Mouse (Mus musculus): ENCODE data around the gene Acsf2. TPM values are rescaled to one million over a fixed set of nuclear protein-coding genes. Genes with fewer than 3 reads are reported as not detected.

Gene Acsf2
- polyA plus RNA-seq, 1 experiment, result 12.9 TPM

GRCm38 (mm10) chr11:94539761-94540160 lies 61.9 kb downstream of the Acsf2 start:
- TF ChIP-seq GATA1 (IDR thresholded peaks at IDR 0.05; ENCODE audit: borderline replicate concordance, low read length) (no peak), FLI1 (IDR thresholded peaks at IDR 0.05; ENCODE audit: low read length) (no peak)
- H3K9me3 ChIP-seq, result peaks cover 2% of the 10 kb centered on the region
- H3K4me3 ChIP-seq (replicated peaks), result no peak overlapping the region
- H3K27me3 ChIP-seq (replicated peaks), result peaks cover 2% of the 10 kb centered on the region
- peaks cover 16% of the 10 kb centered on the region for H3K4me1 ChIP-seq
- peaks cover 55% of the 10 kb centered on the region for H3K36me3 ChIP-seq (replicated peaks; ENCODE audit: low read length)

- H3K4me3 ChIP-seq (replicated peaks), result no peak overlapping the region
- H3K27me3 ChIP-seq (replicated peaks), result peaks cover 11% of the 10 kb centered on the region
- peaks cover 12% of the 10 kb centered on the region for H3K4me1 ChIP-seq
- TF ChIP-seq GATA1 (IDR thresholded peaks at IDR 0.05; ENCODE audit: borderline replicate concordance, low read length) (no peak), FLI1 (IDR thresholded peaks at IDR 0.05; ENCODE audit: low read length) (no peak)
- H3K36me3 ChIP-seq (replicated peaks; ENCODE audit: low read length), result peaks cover 48% of the 10 kb centered on the region
- peaks cover 5% of the 10 kb centered on the region for H3K9me3 ChIP-seq
These were observed 62.9 kb downstream of the Acsf2 start for GRCm38 (mm10) chr11:94538733-94539292.

- Histone ChIP-seq H3K4me3 (replicated peaks) (no peak overlapping the region), H3K36me3 (replicated peaks; ENCODE audit: low read length) (peaks cover 7% of the 10 kb centered on the region), H3K4me1 (peaks cover 16% of the 10 kb centered on the region), H3K27me3 (replicated peaks) (peaks cover 22% of the 10 kb centered on the region), H3K9me3 (peaks cover 5% of the 10 kb centered on the region)
- TF ChIP-seq GATA1 (IDR thresholded peaks at IDR 0.05; ENCODE audit: borderline replicate concordance, low read length), result no peak
- TF ChIP-seq FLI1 (IDR thresholded peaks at IDR 0.05; ENCODE audit: low read length), result no peak
These were observed 68.5 kb downstream of the Acsf2 start for GRCm38 (mm10) chr11:94533171-94533570.

- no peak for TF ChIP-seq FLI1 (IDR thresholded peaks at IDR 0.05; ENCODE audit: low read length)
- TF ChIP-seq GATA1 (IDR thresholded peaks at IDR 0.05; ENCODE audit: borderline replicate concordance, low read length), result no peak
- Histone ChIP-seq H3K9me3 (no peaks in the 10 kb centered on the region), H3K4me1 (peaks cover 16% of the 10 kb centered on the region; the same call in 1 of the 2 replicates), H3K4me3 (replicated peaks) (no peak overlapping the region), H3K36me3 (replicated peaks; ENCODE audit: low read length) (no peaks in the 10 kb centered on the region), H3K27me3 (replicated peaks) (peaks cover 34% of the 10 kb centered on the region)
These were observed 72.8 kb downstream of the Acsf2 start for GRCm38 (mm10) chr11:94528879-94529278.

GRCm38 (mm10) chr11:94526171-94526879 lies 75.3 kb downstream of the Acsf2 start:
- no peaks in the 10 kb centered on the region for H3K36me3 ChIP-seq (replicated peaks; ENCODE audit: low read length)
- no peaks in the 10 kb centered on the region for H3K9me3 ChIP-seq
- H3K4me3 ChIP-seq (replicated peaks), result no peak overlapping the region
- H3K27me3 ChIP-seq (replicated peaks), result peaks cover 49% of the 10 kb centered on the region
- no peak for TF ChIP-seq GATA1 (IDR thresholded peaks at IDR 0.05; ENCODE audit: borderline replicate concordance, low read length)
- H3K4me1 ChIP-seq, result peaks cover 20% of the 10 kb centered on the region

GRCm38 (mm10) chr11:94521219-94521843 lies 80.3 kb downstream of the Acsf2 start, which contains the start of gene Mycbpap:
Mycbpap (minus strand) TSS chr11:94521742.
- H3K9me3 ChIP-seq, result no peaks in the 10 kb centered on the region
- no peaks in the 10 kb centered on the region for H3K36me3 ChIP-seq (replicated peaks; ENCODE audit: low read length)
- peaks cover 14% of the 10 kb centered on the region for H3K4me1 ChIP-seq
- peaks cover 66% of the 10 kb centered on the region for H3K27me3 ChIP-seq (replicated peaks)
- peak within 1 kb of the TSS; percentile 91 for H3K4me3 ChIP-seq (replicated peaks)
- TF ChIP-seq FLI1 (IDR thresholded peaks at IDR 0.05; ENCODE audit: low read length) (no peak), GATA1 (IDR thresholded peaks at IDR 0.05; ENCODE audit: borderline replicate concordance, low read length) (no peak)

- Histone ChIP-seq H3K4me1 (no peaks in the 10 kb centered on the region), H3K9me3 (peaks cover 36% of the 10 kb centered on the region), H3K36me3 (replicated peaks; ENCODE audit: low read length) (no peaks in the 10 kb centered on the region), H3K27me3 (replicated peaks) (peaks cover 70% of the 10 kb centered on the region), H3K4me3 (replicated peaks) (no peak overlapping the region)
- TF ChIP-seq GATA1 (IDR thresholded peaks at IDR 0.05; ENCODE audit: borderline replicate concordance, low read length), result no peak
- no peak for TF ChIP-seq FLI1 (IDR thresholded peaks at IDR 0.05; ENCODE audit: low read length)
These were observed 88.2 kb downstream of the Acsf2 start for GRCm38 (mm10) chr11:94513452-94513851.

- H3K4me3 ChIP-seq (replicated peaks), result no peak overlapping the region
- H3K9me3 ChIP-seq, result peaks cover 36% of the 10 kb centered on the region
- no peak for TF ChIP-seq GATA1 (IDR thresholded peaks at IDR 0.05; ENCODE audit: borderline replicate concordance, low read length)
- H3K4me1 ChIP-seq, result no peaks in the 10 kb centered on the region
- H3K36me3 ChIP-seq (replicated peaks; ENCODE audit: low read length), result no peaks in the 10 kb centered on the region
- H3K27me3 ChIP-seq (replicated peaks), result peaks cover 82% of the 10 kb centered on the region
These were observed 92.7 kb downstream of the Acsf2 start for GRCm38 (mm10) chr11:94508976-94509375.

Other genes with a start within 250 kb of the Acsf2 start
- gene Abcc3, start 208.9 kb downstream of the Acsf2 start, polyA plus RNA-seq (2012; ENCODE audit: insufficient read depth, low replicate concordance), result 6.3 TPM in 1 of 2 replicates, not detected in the other
- not detected in 2 replicates for gene Cacna1g, start 127.7 kb downstream of the Acsf2 start, polyA plus RNA-seq (2012; ENCODE audit: insufficient read depth, low replicate concordance)
- gene Spata20, start 115.7 kb downstream of the Acsf2 start, polyA plus RNA-seq (2012; ENCODE audit: insufficient read depth, low replicate concordance), result not detected in 2 replicates
- gene Epn3, start 101.9 kb downstream of the Acsf2 start, polyA plus RNA-seq (2012; ENCODE audit: insufficient read depth, low replicate concordance), result not detected in 2 replicates
- gene Mycbpap, start 80.1 kb downstream of the Acsf2 start, polyA plus RNA-seq (2012; ENCODE audit: insufficient read depth, low replicate concordance), result not detected in 2 replicates
- 0.92 and 2.2 TPM in 2 replicates for gene Rsad1, start 52.6 kb downstream of the Acsf2 start, polyA plus RNA-seq (2012; ENCODE audit: insufficient read depth, low replicate concordance)
- 0.45 TPM in 1 of 2 replicates, not detected in the other for gene Chad, start 36.8 kb downstream of the Acsf2 start, polyA plus RNA-seq (2012; ENCODE audit: insufficient read depth, low replicate concordance)
- gene Lrrc59, start 27.9 kb upstream of the Acsf2 start, polyA plus RNA-seq (2012; ENCODE audit: insufficient read depth, low replicate concordance), result 85.5 and 96.0 TPM in 2 replicates
- gene Mrpl27, start 51.9 kb upstream of the Acsf2 start, polyA plus RNA-seq (2012; ENCODE audit: insufficient read depth, low replicate concordance), result 5.8 and 93.0 TPM in 2 replicates
- gene Eme1, start 52.1 kb upstream of the Acsf2 start, polyA plus RNA-seq (2012; ENCODE audit: insufficient read depth, low replicate concordance), result 6.0 and 9.3 TPM in 2 replicates
- gene Xylt2, start 75.6 kb upstream of the Acsf2 start, polyA plus RNA-seq (2012; ENCODE audit: insufficient read depth, low replicate concordance), result 5.2 and 18.2 TPM in 2 replicates
- gene Gm11541, start 102.6 kb upstream of the Acsf2 start, polyA plus RNA-seq (2012; ENCODE audit: insufficient read depth, low replicate concordance), result not detected in 2 replicates
- gene Cdc34b, start 139.9 kb upstream of the Acsf2 start, polyA plus RNA-seq (2012; ENCODE audit: insufficient read depth, low replicate concordance), result not detected in 2 replicates
- gene Tmem92, start 180.8 kb upstream of the Acsf2 start, polyA plus RNA-seq (2012; ENCODE audit: insufficient read depth, low replicate concordance), result not detected in 2 replicates

Data from megakaryocyte, embryonic 14.5 days (primary cell).